Mouse (Mus musculus): ENCODE measurements at regions not wholly inside any gene's neighbourhood (a gene's known extent, or its start where the extent isn't known, plus 50 kb on each side); places are given as distances from the start of the nearest gene placed in this dataset.

DNA sequence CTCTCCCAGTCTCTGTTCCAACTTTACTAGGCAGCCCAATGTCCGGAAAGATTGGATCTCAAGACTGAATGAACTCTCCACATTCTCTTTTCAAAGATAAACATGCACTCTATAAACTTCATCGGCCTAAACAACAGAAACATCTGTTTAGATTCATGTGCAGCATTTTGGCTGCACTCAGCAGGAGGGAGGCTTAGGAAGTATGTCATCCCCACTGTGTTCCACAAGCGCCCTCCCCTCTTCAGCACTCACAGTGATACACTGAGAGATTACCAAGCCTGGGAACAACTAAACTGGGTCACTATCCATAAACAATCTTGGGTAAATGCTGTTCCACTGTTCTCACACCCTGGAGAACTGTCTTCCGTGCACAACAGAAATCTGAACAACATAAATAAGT, 185.5 kb upstream of the Gm11114 start:
- DNase-seq (ENCODE audit: low read depth) = no peak

DNA sequence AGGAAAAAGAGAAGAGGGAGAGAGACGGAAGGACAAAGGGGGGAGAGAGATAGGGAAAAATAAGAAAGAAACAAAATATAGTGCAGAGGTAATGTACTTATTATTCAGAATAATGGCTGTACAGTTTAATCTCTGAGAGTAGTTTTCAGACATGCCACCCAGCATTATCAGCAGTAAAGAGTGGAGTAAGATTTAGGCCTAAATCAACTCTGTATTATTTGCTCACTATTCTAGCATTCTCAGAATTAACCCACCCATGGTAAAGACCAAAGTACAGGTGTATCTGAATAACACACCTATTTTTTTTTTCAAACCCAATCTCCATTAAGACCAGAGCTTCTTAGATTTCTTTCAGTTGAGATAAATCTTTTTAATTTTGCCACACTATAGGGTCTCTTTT, 177.7 kb upstream of the Gm11114 start:
- no peak for DNase-seq (ENCODE audit: low read depth)

DNA sequence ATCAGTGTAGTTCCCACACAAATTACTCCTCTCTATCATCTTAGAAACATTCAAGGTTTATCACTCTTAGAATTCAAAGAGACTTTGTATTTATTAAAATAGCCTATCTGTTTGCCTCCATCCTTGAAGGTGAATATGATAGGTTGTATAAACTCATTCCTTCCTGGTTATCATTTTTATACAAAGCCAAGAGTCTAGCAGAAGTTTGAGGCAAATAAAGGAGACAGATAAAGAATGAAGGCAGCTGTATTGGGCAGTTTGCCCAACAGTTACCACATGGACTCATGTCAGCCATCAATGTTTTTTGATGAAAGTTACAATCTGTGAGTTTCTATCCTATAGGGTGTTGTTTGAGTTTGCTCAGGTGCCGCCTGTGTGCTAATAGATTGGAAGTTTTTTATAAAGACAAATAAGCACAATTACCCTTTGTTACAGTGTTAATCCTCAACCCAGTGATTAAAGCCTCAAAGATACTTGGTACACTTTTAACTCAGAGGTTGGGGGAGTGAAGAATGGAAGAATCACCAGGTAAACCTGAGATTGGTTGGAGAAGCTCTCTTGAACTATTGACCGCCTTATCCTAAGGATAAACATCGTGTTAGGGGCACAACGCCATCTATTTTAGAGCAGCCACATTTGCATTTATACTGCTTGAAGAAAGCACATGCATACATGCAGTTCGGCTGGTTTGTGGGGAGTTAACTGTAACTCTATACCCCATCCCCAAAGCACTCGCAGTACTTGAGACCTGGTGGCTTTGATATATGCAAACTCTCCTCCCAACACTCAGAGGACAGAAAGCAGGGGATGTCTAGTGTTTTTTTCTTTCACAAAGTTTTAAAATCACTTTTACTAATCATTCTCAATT, 175.6 kb upstream of the Gm11114 start:
- DNase-seq (ENCODE audit: low read depth) = no peak

DNA sequence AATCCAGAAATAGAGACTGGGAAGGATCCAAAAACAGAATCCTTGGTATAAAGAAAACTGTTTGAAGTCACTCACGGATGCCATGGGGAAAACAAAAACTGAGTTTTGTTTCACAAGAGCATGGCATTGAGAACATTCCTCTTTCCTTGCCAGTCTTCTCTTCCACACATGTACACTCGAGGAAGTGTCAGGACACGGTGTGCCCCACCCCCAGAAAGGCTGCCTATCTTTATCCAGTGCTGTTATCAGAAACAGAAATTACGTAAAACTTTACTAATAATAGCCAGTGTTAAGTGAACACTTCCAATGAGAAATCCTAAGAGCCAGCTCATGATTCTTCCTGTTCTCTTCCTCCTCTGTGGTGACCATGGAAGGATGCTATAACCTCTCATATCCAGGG, 172.7 kb upstream of the Gm11114 start:
- no peak for DNase-seq (ENCODE audit: low read depth)

DNA sequence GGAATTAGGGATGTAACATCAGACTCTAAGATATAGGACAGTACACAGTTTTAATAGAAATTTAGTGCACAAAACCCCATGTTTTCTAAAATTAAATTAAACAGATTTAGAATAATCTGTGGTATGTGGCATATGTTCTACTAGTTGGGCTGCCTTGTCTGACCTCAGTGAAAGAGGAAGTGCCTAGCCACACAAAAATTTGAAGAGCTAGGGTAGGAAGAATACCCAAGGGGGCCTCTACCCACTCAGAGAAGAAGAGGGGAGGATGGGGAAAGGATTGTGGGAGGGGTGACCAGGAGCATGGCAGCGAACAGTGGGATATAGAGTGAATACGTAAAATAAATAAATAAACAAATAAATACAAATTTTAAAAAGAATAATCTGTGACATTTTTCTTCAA, 168.2 kb upstream of the Gm11114 start:
- no peak for DNase-seq (ENCODE audit: low read depth)

DNA sequence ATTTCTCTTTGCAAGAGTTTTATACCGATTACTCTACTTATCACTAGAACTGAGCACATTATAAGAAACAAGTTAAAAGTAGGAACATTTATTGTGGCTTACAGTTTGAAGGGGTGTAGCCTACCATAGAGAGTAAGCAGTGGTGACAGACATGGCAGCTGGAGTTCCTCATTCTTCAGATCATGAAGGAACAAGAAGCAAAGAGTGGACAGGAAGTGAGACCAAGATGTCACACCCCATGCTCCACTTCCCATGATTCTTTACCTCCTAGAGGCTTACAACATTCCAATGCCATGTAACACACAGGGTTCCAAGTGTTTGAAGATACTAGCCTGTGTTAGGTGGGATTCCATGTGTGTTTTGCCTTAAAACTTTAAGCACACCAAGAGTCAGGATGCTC, 146.9 kb upstream of the Gm11114 start:
- DNase-seq (ENCODE audit: low read depth) = no peak

DNA sequence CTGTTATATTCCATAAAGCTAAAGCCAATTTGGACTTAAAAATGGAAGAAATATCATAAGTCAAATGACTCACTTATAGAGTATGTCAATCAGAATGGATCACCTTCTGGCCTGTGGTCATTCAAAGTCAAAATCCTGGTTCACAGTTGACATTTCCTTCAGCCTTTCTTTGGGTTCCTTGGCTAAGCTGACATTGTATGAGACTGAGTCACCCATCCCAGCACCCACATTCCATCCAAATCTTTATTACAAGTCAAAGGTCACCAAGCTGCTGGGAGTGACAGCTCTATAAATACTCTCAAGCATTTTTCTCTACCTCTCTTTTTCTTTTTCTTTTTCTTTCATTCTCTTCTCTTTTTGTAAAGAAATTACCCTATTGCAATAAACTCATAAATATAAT, 145.3 kb upstream of the Gm11114 start:
- no peak for DNase-seq (ENCODE audit: low read depth)

DNA sequence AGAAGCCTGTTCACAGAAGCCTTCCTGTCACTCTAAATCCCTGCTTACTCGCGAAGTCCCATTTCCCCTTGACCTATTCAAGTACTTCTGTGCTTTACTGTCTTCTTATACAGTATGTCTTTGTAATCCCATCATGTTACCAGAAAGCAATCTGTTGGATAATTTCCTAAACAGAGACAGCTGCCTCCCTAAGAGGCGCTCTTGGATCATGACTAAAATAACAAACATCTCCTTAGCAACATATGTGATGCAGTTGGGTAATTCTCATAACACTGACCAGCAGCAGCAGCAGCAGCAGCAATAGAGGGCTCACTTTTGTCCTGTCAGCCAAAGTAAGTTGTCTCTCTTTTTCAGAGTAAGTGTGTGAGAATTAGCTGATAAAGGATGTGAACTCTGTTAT, 138.1 kb upstream of the Gm11114 start:
- no peak for DNase-seq (ENCODE audit: low read depth)

DNA sequence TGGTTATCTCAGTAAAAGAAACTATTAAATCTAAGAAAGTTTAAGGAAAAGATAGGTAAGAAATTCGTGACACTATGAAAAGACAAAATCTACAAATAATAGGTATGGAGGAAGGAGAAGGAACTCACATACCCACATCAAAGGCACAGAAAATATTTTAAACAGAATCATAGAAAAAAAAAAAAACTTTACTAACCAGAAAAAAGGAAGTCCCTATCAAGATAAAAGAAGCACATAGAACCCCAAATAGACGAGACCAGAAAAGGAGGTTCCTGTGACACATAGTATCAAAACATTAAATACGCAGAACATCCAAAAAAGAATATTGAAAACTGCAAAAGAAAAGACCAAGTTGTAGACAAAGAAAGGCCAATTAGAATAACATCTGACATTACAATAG, 111.4 kb upstream of the Gm11114 start:
- DNase-seq (ENCODE audit: low read depth) = no peak

DNA sequence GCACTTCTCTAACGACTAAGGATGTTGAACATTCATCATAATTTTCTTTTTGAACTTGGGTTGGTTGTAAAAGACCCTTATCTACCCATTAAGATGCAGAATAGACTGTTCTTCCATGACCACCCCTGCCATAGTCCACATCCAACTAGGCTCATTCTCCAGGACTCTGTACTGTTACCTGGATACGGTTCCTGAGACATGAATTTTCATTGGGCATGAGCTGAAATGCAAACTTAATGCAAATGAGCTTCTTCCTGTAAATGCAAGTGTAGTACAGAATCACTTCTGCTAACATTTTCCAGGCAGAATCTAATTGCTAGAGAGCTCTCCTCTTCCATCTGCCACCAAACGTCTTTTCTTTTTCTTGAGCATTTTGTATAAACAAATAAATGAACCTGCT, 87.7 kb upstream of the Gm11114 start:
- DNase-seq (ENCODE audit: low read depth) = no peak

All from NIH3T3 (cell line).